Mouse (Mus musculus) thymus, postnatal 14 days (tissue): ENCODE data around the gene Robo1.

Experiments
- DNase-seq: peaks from one replicate; pipeline ENCODE4 v3.0.0; 2021

Robo1 gene

GRCm38 (mm10) chr16:72610661-72611112 is 302.6 kb downstream of the Robo1 start:
- DNase-seq: no peak

GRCm38 (mm10) chr16:72614898-72615297 is 306.8 kb downstream of the Robo1 start:
- DNase-seq: no peak

GRCm38 (mm10) chr16:72615360-72615759 is 307.3 kb downstream of the Robo1 start:
- no peak for DNase-seq

- no peak for DNase-seq
Observed at GRCm38 (mm10) chr16:72622371-72622770, 314.3 kb downstream of the Robo1 start.

- no peak for DNase-seq
Observed at GRCm38 (mm10) chr16:72622868-72623267, 314.8 kb downstream of the Robo1 start.

- no peak for DNase-seq
Observed at GRCm38 (mm10) chr16:72633846-72634245, 325.7 kb downstream of the Robo1 start.

- DNase-seq: no peak
Observed at GRCm38 (mm10) chr16:72639332-72639940, 331.3 kb downstream of the Robo1 start.

- DNase-seq: no peak
Observed at GRCm38 (mm10) chr16:72640932-72641811, 333.1 kb downstream of the Robo1 start.

GRCm38 (mm10) chr16:72645890-72646289 is 337.8 kb downstream of the Robo1 start:
- no peak for DNase-seq

- peak; percentile 9 for DNase-seq
Observed at GRCm38 (mm10) chr16:72649314-72649713, 341.2 kb downstream of the Robo1 start.

- no peak for DNase-seq
Observed at GRCm38 (mm10) chr16:72655411-72655810, 347.3 kb downstream of the Robo1 start.

GRCm38 (mm10) chr16:72662837-72663350 is 354.8 kb downstream of the Robo1 start:
- DNase-seq: peak; percentile 17

GRCm38 (mm10) chr16:72663351-72664232 is 355.5 kb downstream of the Robo1 start:
- DNase-seq: peak; percentile 54

GRCm38 (mm10) chr16:72664233-72664613 is 356.1 kb downstream of the Robo1 start:
- DNase-seq: no peak

GRCm38 (mm10) chr16:72664806-72665205 is 356.7 kb downstream of the Robo1 start:
- no peak for DNase-seq

- no peak for DNase-seq
Observed at GRCm38 (mm10) chr16:72665454-72665853, 357.3 kb downstream of the Robo1 start.

GRCm38 (mm10) chr16:72670240-72671038 is 362.3 kb downstream of the Robo1 start:
- no peak for DNase-seq

GRCm38 (mm10) chr16:72677234-72677633 is 369.1 kb downstream of the Robo1 start:
- no peak for DNase-seq

- no peak for DNase-seq
Observed at GRCm38 (mm10) chr16:72678450-72678849, 370.3 kb downstream of the Robo1 start.

- DNase-seq: no peak
Observed at GRCm38 (mm10) chr16:72678947-72679558, 370.9 kb downstream of the Robo1 start.
